Mouse (Mus musculus) bone marrow, adult 2 months (tissue): Measurements from ENCODE around the gene Tor4a.

ENCODE experiments used
- CTCF ChIP-seq: fragments of 200-500 bp; IDR thresholded peaks from 2 replicates; pipeline ENCODE4 v1.5.1; 2011; ENCODE audit warnings: low read length, control low read depth; ENCODE audit not compliant: control insufficient read depth, insufficient read depth
- POLR2A ChIP-seq: fragments of 200-500 bp; IDR thresholded peaks from 2 replicates; pipeline ENCODE4 v1.6.1; 2011; ENCODE audit warnings: low read depth, mild to moderate bottlenecking, control low read depth, low read length, borderline replicate concordance; ENCODE audit not compliant: control insufficient read depth

GRCm38 (mm10) chr2:25207593-25207992 is 10.9 kb upstream of the Tor4a start:
- TF ChIP-seq POLR2A = no peak
- no peak for TF ChIP-seq CTCF
